Mouse (Mus musculus) heart, adult 11 months (tissue): Measurements from ENCODE around the gene Gm11168.
"Not testable (repeated sequence)": the region's sequence is repeated elsewhere in the genome, so short reads cannot be mapped to it uniquely, and the experiment has no call there.

Source experiments
- DNase-seq: peaks from one replicate; pipeline ENCODE4 v3.0.0; 2022

The Gm11168 gene

GRCm38 (mm10) chr9:3026136-3026535 is 23.0 kb downstream of the Gm11168 start:
- DNase-seq = not testable (repeated sequence)

DNA sequence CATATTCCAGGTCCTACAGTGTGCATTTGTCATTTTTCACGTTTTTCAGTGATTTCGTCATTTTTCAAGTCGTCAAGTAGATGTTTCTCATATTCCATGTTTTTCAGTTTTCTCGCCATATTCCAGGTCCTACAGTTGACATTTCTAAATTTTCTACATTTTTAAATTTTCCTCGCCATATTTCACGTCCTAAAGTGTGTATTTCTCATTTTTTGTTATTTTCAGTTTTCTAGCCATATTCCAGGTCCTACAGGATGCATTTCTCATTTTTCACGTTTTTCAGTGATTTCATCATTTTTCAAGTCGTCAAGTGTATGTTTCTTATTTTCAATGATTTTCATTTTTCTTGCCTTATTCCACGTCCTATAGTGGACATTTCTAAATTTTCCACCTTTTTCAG is 23.6 kb downstream of the Gm11168 start:
- DNase-seq = not testable (repeated sequence)

DNA sequence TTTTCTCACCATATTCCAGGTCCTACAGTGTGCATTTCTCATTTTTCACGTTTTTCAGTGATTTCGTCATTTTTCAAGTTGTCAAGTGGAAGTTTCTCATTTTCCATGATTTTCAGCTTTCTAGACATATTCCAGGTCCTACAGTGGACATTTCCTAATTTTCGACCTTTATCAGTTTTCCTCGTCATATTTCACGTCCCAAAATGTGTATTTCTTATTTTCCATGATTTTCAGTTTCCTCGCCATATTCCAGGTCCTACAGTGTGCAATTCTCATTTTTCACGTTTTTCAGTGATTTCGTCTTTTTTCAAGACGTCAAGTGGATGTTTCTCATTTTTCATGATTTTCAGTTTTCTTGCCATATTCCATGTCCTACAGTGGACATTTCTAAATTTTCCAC is 24.1 kb downstream of the Gm11168 start:
- not testable (repeated sequence) for DNase-seq

DNA sequence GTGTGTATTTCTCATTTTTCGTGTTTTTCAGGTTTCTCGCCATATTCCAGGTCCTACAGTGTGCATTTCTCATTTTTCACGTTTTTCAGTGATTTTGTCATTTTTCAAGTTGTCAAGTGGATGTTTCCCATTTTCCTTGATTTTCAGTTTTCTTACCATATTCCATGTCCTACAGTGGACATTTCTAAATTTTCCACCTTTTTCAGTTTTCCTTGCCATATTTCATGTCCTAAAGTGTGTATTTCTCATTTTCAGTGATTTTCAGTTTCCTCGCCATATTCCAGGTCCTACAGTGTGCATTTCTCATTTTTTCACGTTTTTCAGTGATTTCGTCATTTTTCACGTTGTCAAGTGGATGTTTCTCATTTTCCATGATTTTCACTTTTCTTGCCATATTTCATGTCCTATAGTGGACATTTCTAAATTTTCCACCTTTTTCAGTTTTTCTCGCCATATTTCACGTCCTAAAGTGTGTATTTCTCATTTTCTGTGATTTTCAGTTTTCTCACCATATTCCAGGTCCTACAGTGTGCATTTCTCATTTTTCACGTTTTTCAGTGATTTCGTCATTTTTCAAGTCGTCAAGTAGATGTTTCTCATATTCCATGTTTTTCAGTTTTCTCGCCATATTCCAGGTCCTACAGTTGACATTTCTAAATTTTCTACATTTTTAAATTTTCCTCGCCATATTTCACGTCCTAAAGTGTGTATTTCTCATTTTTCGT is 26.3 kb downstream of the Gm11168 start:
- DNase-seq = peak; percentile 89

- not testable (repeated sequence) for DNase-seq
Observed at GRCm38 (mm10) chr9:3030677-3031318, 27.7 kb downstream of the Gm11168 start.

GRCm38 (mm10) chr9:3034299-3034698 is 31.2 kb downstream of the Gm11168 start, which contains the start of gene Gm17535:
Gm17535 (plus strand) TSS chr9:3034599.
- DNase-seq = not testable (repeated sequence)

GRCm38 (mm10) chr9:3036577-3036976 is 33.4 kb downstream of the Gm11168 start, which contains the start of gene Gm10715:
Gm10715 (plus strand) TSS chr9:3036877.
- not testable (repeated sequence) for DNase-seq

GRCm38 (mm10) chr9:3038161-3038560 is 35.0 kb downstream of the Gm11168 start:
- DNase-seq = not testable (repeated sequence)
